Mouse (Mus musculus) left cerebral cortex, adult 6 months (tissue): ENCODE data around the gene Aire. TPM values are rescaled to one million over a fixed set of nuclear protein-coding genes. Genes with fewer than 3 reads are reported as not detected.

Experiments
- long read RNA-seq, 2 experiments: library from polyadenylated mRNA; unstranded; transcript quantifications; one replicate each; pipeline ENCODE4 v2.0.0; 2019 to 2020
- polyA plus RNA-seq: library from polyadenylated mRNA; unstranded; fragments of <200 nt; fragmentation: Nextera tagmentation; gene quantifications from 2 replicates; pipeline ENCODE4 v1.2.3, GENCODE M21; 2021

The Aire gene
- not detected in 2 replicates for polyA plus RNA-seq
- long read RNA-seq, experiment 1 = 0 reads
- long read RNA-seq, experiment 2 = 0 reads

DNA sequence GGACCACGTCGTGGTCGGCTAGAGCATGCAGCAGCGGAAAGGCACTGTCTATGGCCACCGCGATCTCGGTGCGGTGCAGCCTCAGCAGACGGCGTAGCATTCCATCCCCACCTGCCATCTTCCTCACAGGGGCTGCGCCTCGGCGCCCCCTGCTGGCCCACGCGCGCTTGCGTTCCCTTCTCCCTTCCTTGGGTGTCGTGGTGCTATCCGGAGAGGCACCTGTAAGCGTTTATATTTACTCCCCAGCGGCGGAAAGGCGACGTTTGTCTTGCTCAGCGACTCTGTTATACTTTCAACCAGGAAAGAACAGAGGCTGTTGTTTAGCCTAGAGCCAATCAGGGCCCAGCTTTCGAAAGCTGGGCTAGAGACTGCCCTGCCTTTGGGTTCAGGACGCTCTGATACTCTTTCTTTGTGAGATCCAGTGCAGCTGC is at the start of gene Aire:
TSS of gene Aire (minus strand) at position 205 of the 431 bp plus-strand sequence.

DNA sequence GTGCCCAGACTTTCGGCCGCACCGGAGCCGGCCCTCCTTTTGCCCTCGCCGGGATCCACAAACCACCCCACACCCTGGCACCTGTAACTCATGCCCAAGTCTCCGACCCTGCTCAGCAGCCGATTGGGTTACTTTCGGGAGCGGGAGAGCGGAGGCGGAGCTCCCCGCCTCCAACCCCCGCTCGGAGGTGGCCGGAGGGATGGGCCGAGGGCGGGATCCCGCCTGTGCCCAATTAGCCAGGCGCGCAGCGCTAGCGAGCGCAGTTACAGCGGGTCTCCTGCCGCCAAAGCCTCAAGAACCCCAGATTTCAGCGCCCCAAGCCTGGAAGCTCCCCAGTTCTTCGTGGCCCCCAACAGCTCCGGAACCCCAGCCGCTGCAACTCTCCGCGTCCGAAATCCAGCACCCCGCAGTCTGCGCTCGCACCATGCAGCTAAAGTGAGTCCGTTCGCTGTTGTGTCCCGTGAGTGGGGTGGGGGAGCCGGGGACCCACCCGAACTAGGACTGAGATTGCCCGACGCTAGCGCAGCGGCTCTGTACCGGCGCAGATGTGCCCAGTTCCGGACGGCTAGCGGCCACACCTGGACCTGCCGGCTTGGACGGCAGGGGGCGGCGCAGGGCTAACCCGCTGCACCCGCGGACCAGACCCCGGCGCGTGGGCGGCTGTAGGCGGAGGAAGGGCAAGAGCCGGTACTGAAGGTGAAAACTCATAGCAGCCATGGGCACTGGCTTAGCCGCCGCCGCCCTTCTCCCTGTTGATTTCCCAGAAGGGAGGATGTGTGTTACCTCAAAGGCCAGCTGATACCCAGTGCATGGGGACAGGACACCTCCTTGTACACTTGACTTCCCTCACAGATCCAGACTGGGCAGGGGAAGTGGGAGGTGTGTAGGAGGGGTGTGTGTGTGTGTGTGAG is 25.9 kb upstream of the Aire start, which contains the start of gene Icosl:
TSS of gene Icosl (plus strand) at position 202 of the 911 bp plus-strand sequence.

DNA sequence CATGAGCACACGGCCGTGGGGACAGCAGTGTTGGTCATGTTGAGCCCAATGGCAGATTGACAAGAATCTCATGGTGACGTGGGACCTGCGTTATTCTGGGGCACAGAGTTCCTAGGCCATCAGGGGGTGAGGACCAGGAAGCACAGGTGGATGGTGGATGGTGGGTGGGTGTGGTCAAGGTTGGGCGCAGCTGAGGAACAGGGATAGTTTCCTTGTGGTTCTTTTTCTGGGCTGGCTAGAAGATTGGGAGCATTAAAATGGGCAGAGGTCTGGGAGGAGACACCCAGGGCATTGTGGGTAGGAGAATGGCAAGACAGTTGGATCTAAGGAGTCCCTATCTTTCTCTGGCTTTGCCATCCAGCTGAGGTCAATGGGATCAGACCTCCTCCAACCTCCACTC is 1.8 kb downstream of the Aire start, which contains the start of gene Dnmt3l:
TSS of gene Dnmt3l (plus strand) at position 301 of the 400 bp plus-strand sequence.

DNA sequence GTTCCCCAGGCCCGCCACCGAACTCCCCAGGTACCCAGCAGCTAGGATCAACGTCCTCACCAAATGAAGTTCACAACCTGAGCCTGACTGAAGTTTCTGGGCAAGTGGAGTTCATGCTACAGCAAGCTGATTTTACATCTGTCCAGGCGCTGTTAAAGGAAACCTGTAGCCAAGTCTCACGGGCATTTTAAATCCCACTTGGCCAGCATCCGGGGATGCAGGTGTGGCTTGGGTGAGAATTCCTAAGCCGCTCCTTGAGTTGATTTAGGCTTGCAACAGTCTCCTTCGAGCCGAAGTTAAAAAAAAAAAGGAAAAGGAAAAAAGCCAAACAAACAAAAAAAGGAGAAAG is 33.5 kb downstream of the Aire start, which contains the start of gene Pfkl:
TSS of gene Pfkl (minus strand) at position 139 of the 349 bp plus-strand sequence.

Other genes starting within 250 kb of the Aire start
- gene Gm9639, start 248.5 kb downstream of the Aire start, polyA plus RNA-seq = not detected in 2 replicates
- gene Gm19668, start 244.5 kb downstream of the Aire start, polyA plus RNA-seq = not detected in 2 replicates
- gene Gm9507, start 231.8 kb downstream of the Aire start, polyA plus RNA-seq = not detected in 2 replicates
- not detected in 2 replicates for gene Gm2696, start 228.9 kb downstream of the Aire start, polyA plus RNA-seq
- gene Krtap10-4, start 216.5 kb downstream of the Aire start, polyA plus RNA-seq = not detected in 2 replicates
- gene Krtap10-10, start 207.7 kb downstream of the Aire start, polyA plus RNA-seq = not detected in 2 replicates
- not detected in 2 replicates for gene Gm36176, start 196.8 kb downstream of the Aire start, polyA plus RNA-seq
- not detected in 2 replicates for gene Gm10318, start 190.8 kb downstream of the Aire start, polyA plus RNA-seq
- not detected in 2 replicates for gene Gm3285, start 181.6 kb downstream of the Aire start, polyA plus RNA-seq
- 4.8 TPM in 2 replicates for gene Lrrc3, start 141.1 kb downstream of the Aire start, polyA plus RNA-seq
- 3.8 and 4.0 TPM in 2 replicates for gene Trpm2, start 73.0 kb downstream of the Aire start, polyA plus RNA-seq
- gene 1810043G02Rik, start 65.1 kb downstream of the Aire start, polyA plus RNA-seq = 38.1 and 47.5 TPM in 2 replicates
- 67.7 and 71.8 TPM in 2 replicates for gene Pfkl, start 33.5 kb downstream of the Aire start, polyA plus RNA-seq
- 0.84 TPM in 1 of 2 replicates, not detected in the other for gene Dnmt3l, start 1.7 kb downstream of the Aire start, polyA plus RNA-seq
- gene Icosl, start 25.7 kb upstream of the Aire start, polyA plus RNA-seq = 1.2 and 2.0 TPM in 2 replicates
- 47.2 and 128 TPM in 2 replicates for gene D10Jhu81e, start 126.2 kb upstream of the Aire start, polyA plus RNA-seq
- 7.6 and 11.7 TPM in 2 replicates for gene Pwp2, start 141.5 kb upstream of the Aire start, polyA plus RNA-seq
- gene Trappc10, start 201.0 kb upstream of the Aire start, polyA plus RNA-seq = 5.2 and 8.0 TPM in 2 replicates